Mouse (Mus musculus): ENCODE measurements around the gene Serpina3a.

Gene Serpina3a

DNA sequence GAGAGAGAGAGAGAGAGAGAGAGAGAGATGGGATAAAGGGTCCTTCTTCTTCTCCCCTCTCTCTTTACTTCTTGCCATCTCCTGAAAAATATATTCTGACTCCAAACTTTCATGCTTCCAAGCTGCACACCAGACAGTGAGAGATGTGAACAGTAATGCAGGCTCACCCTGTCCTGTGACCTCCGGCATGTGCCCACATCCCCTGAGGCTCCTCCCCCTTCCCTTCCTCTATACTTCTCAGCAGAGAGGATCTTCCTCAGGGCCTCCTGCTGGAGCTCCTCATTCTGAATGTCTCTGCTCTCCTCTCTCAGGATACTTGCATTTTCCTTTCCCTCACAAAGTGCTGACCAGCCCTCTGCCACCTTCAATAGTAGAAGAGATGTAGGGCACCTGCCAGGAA lies 29.9 kb downstream of the Serpina3a start:
- no peak for DNase-seq (ENCODE audit: low spot score in 2 of 2)

DNA sequence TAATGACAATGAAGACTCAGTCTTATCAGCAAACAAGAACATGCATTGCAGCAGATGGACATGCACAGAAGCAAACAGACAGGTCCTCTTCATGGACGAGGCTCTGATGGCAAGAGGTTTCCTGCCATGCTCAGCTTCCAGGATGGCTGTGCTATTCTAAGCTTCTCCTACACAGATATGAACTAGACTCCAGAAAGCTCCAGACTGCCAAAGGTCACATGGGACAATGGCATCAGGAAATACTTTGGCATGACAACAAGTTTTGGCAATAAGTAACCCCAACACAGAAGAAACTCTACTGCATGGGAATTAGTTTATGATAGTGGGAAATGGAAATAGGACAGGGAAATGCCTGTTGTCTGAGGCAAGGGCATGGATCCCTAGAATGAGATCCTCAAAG lies 30.8 kb downstream of the Serpina3a start:
- no peak for DNase-seq (ENCODE audit: low spot score in 2 of 2)

DNA sequence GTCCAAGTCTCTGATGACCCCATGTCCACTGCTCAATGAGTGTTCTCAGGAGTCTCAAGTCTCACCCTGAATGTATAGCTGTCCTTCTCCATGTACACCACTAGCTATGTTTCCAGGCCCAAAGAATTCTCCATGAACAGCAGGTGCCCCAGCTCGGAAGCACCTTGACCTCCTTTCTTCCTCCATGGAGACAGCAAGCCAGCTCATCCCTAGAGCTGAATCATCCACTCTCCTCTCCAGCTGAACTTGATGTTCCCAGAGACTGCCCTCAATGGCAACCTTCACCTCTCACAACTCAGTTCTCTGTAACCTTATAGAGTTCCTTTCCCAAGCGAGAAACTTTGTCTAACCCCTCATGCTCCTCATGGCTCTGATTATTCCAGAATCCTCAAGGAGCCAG lies 33.0 kb downstream of the Serpina3a start:
- no peak for DNase-seq (ENCODE audit: low spot score in 2 of 2)

DNA sequence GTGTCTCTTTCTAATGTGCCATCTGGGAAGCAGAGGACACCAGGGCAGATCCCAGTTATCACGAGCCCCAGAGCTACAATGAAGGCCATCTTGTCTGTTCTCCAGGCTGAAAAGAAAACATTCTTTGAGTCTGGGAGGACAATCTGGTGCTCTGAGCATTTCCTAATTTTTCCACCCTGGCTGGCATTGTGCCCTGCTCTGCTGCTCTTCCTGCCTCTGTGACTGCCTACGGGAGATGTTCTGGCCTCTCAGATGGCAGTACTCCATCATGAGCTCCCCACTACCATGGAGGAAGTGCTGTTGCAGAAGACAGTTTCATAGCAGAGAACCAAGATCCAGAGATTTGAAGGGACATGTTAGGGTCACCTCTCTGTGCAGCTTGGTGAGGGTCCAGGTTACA lies 39.5 kb downstream of the Serpina3a start:
- DNase-seq (ENCODE audit: low spot score in 2 of 2) = no peak

DNA sequence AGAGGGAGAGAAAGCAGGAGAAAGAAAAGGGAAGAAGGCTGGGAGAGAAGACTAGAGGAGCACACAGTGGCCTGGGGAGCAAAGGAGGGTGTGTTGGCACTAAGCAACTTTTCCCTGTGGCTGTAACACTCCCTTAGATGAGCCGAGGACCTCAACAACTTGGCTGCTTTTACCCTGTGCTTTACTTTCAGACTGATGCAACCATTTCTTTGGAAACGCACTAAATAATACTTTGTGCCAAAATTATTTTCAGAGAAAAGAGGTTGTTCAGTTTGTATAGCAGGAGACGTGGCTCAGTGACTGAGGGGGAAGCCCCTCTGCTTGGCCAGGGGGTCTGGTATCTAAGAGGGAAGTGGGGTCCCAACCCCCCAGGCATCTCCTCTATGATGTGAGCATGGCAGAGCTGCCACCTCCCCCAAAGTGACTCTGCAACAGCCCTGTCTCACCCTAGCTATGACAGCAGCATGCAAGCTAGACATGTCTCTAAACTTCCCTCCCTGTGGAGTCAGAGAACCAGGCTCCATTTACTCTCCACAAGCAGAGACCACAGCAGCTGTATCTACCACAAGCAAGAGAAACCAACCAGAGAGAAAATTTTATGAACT lies 40.6 kb downstream of the Serpina3a start:
- no peak for DNase-seq (ENCODE audit: low spot score in 2 of 2)

DNA sequence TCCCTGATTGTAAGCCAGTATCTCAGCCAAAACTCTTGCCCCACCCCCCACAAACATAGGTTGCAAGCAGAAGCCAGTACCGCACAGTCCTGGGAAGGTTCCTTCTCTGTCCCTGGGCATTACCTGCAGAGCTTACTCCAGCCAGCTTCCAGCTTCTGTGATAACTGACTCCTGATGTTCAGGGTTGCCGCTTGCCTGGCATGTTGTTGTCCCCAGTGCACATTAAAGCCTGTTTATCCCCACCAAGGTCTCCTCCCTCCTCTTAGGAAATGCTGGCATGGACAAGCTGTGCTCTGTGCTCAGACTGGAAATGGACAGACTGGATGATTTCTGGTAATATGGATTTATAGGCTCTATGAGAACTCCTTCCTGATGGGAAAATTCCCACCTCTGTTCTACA lies 41.1 kb downstream of the Serpina3a start, which contains the start of gene Serpina3c:
Gene Serpina3c, minus strand, starts transcription at position 215 of the 400 bp plus-strand sequence.
- no peak for DNase-seq (ENCODE audit: low spot score in 2 of 2)

All from heart, adult 9 months (tissue).